Mouse (Mus musculus): ENCODE measurements around the gene Rab44. TPM values are rescaled to one million over a fixed set of nuclear protein-coding genes. Genes with fewer than 3 reads are reported as not detected.

The Rab44 gene
- polyA plus RNA-seq, 1 experiment, result 1.0 TPM

GRCm38 (mm10) chr17:29081618-29082381, 32.1 kb upstream of the Rab44 start:
- TF ChIP-seq GATA1 (IDR thresholded peaks at IDR 0.05; ENCODE audit: low read length), result no peak

- TF ChIP-seq GATA1 (IDR thresholded peaks at IDR 0.05; ENCODE audit: low read length), result no peak
Measured at GRCm38 (mm10) chr17:29083586-29083985, 30.4 kb upstream of the Rab44 start.

- no peak for TF ChIP-seq GATA1 (IDR thresholded peaks at IDR 0.05; ENCODE audit: low read length)
Measured at GRCm38 (mm10) chr17:29084656-29085055, 29.3 kb upstream of the Rab44 start.

GRCm38 (mm10) chr17:29085266-29085665, 28.7 kb upstream of the Rab44 start:
- no peak for TF ChIP-seq GATA1 (IDR thresholded peaks at IDR 0.05; ENCODE audit: low read length)

GRCm38 (mm10) chr17:29086916-29087315, 27.0 kb upstream of the Rab44 start:
- TF ChIP-seq GATA1 (IDR thresholded peaks at IDR 0.05; ENCODE audit: low read length), result no peak

- no peak for TF ChIP-seq GATA1 (IDR thresholded peaks at IDR 0.05; ENCODE audit: low read length)
Measured at GRCm38 (mm10) chr17:29090776-29091175, 23.2 kb upstream of the Rab44 start, which contains the start of gene Cdkn1a. Gene Cdkn1a, plus strand, starts transcription at chr17:29090976.

- TF ChIP-seq GATA1 (IDR thresholded peaks at IDR 0.05; ENCODE audit: low read length), result no peak
Measured at GRCm38 (mm10) chr17:29091348-29091944, 22.5 kb upstream of the Rab44 start.

GRCm38 (mm10) chr17:29092497-29092896, 21.4 kb upstream of the Rab44 start:
- no peak for TF ChIP-seq GATA1 (IDR thresholded peaks at IDR 0.05; ENCODE audit: low read length)

- no peak for TF ChIP-seq GATA1 (IDR thresholded peaks at IDR 0.05; ENCODE audit: low read length)
Measured at GRCm38 (mm10) chr17:29093110-29093952, 20.6 kb upstream of the Rab44 start.

GRCm38 (mm10) chr17:29093961-29094309, 20.0 kb upstream of the Rab44 start:
- TF ChIP-seq GATA1 (IDR thresholded peaks at IDR 0.05; ENCODE audit: low read length), result no peak

- TF ChIP-seq GATA1 (IDR thresholded peaks at IDR 0.05; ENCODE audit: low read length), result no peak
Measured at GRCm38 (mm10) chr17:29094310-29095181, 19.4 kb upstream of the Rab44 start.

- TF ChIP-seq GATA1 (IDR thresholded peaks at IDR 0.05; ENCODE audit: low read length), result no peak
Measured at GRCm38 (mm10) chr17:29095201-29095733, 18.7 kb upstream of the Rab44 start.

GRCm38 (mm10) chr17:29096245-29096644, 17.7 kb upstream of the Rab44 start:
- TF ChIP-seq GATA1 (IDR thresholded peaks at IDR 0.05; ENCODE audit: low read length), result no peak

- TF ChIP-seq GATA1 (IDR thresholded peaks at IDR 0.05; ENCODE audit: low read length), result no peak
Measured at GRCm38 (mm10) chr17:29096851-29097561, 16.9 kb upstream of the Rab44 start.

Measured in G1E-ER4 (cell line).